Comparison of ENCODE assay signal across 9 mouse cellular contexts in genomic region chr5:30466315-30466714, GRCm38 (mm10). TPM values are rescaled to one million over a fixed set of nuclear protein-coding genes. Genes with fewer than 3 reads are reported as not detected.
DNase-seq lines count a peak whose midpoint lies in the region; ATAC-seq lines count a peak whose summit lies in the region.
"Had no signal": no experiment of that assay in that cellular context is flagged by ENCODE, and none has a peak within 500 bp of the region (broad histone marks: within the 10 kb centered on the region; RNA-seq: fewer than 3 reads in every experiment).

No protein-coding gene starts in this region.

- no peaks in the 10 kb centered on the region for H3K36me3 ChIP-seq in embryonic facial prominence, embryonic 10.5 days (replicated peaks)
- no peaks in the 10 kb centered on the region for H3K36me3 ChIP-seq in hindbrain, embryonic 11.5 days (ENCODE audit: control insufficient read depth, insufficient read depth, low read length)
- no peaks in the 10 kb centered on the region for H3K36me3 ChIP-seq in midbrain, embryonic 14.5 days (ENCODE audit: control insufficient read depth, insufficient read depth, low read length)

- peaks cover 33% of the 10 kb centered on the region for H3K4me1 ChIP-seq in embryonic facial prominence, embryonic 10.5 days
- H3K4me1 ChIP-seq in hindbrain, embryonic 11.5 days (replicated peaks; ENCODE audit: control insufficient read depth, insufficient read depth, low read length) = 0 out of 2 replicates have a peak, but pooled peaks cover 5% of the 10 kb centered on the region
- H3K4me1 ChIP-seq in midbrain, embryonic 14.5 days (ENCODE audit: control insufficient read depth, insufficient read depth, low read length) = peaks cover 22% of the 10 kb centered on the region; the same call in 1 of the 2 replicates

- DNase-seq in layer of hippocampus, adult 11-12 months (ENCODE audit: low spot score) = peak; percentile 22
- DNase-seq in layer of hippocampus, adult 9-10 months (ENCODE audit: low spot score) = no peak
- DNase-seq in embryonic facial prominence, embryonic 10.5 days (ENCODE audit: low spot score) = no peak
- peak; percentile 29 for DNase-seq in hindbrain, embryonic 11.5 days (ENCODE audit: low spot score)
- DNase-seq in midbrain, embryonic 14.5 days = peak; percentile 47
- DNase-seq in urinary bladder, postnatal 25 days (ENCODE audit: low spot score) = no peak
- no peak for DNase-seq in frontal cortex, adult 2 months (ENCODE audit: extremely low spot score in 1 of 2, low spot score in 1 of 2)
- DNase-seq in kidney, postnatal 14 days = no peak

- no peak overlapping the region for H3K27ac ChIP-seq in embryonic facial prominence, embryonic 10.5 days (replicated peaks)
- H3K27ac ChIP-seq in hindbrain, embryonic 11.5 days (ENCODE audit: low read depth, low read length) = no peak overlapping the region
- H3K27ac ChIP-seq in midbrain, embryonic 14.5 days (replicated peaks; ENCODE audit: low read depth, low read length) = no peak overlapping the region

- WGBS in embryonic facial prominence, embryonic 10.5 days = 36% methylated on average over 9 of the region's 9 CpGs
- whole genome bisulfite sequencing in hindbrain, embryonic 11.5 days = 35% methylated on average over 9 of the region's 9 CpGs
- WGBS in midbrain, embryonic 14.5 days = 25% methylated on average over 9 of the region's 9 CpGs

- no peaks in the 10 kb centered on the region for H3K9me3 ChIP-seq in embryonic facial prominence, embryonic 10.5 days
- H3K9me3 ChIP-seq in hindbrain, embryonic 11.5 days (ENCODE audit: control insufficient read depth, low read length) = no peaks in the 10 kb centered on the region
- H3K9me3 ChIP-seq in midbrain, embryonic 14.5 days (ENCODE audit: control insufficient read depth, low read length) = no peaks in the 10 kb centered on the region

- H3K4me2 ChIP-seq in hindbrain, embryonic 11.5 days (replicated peaks; ENCODE audit: low read depth, low read length) = peak overlapping the region; percentile 49
- peak overlapping the region; percentile 63 for H3K4me2 ChIP-seq in midbrain, embryonic 14.5 days (ENCODE audit: low read length)

- ATAC-seq in hindbrain, embryonic 11.5 days (ENCODE audit: low FRiP score) = 0 out of 2 replicates have a peak, but pooled peaks have one; percentile 25
- ATAC-seq in midbrain, embryonic 14.5 days (ENCODE audit: low FRiP score, low TSS enrichment) = no peak

- H3K4me3 ChIP-seq in embryonic facial prominence, embryonic 10.5 days = peak overlapping the region; percentile 48
- peak overlapping the region; percentile 23 for H3K4me3 ChIP-seq in hindbrain, embryonic 11.5 days (ENCODE audit: low read depth, low read length)
- peak overlapping the region; percentile 28 for H3K4me3 ChIP-seq in midbrain, embryonic 14.5 days (replicated peaks; ENCODE audit: low read depth, low read length)
- H3K4me3 ChIP-seq: erythroblast, embryonic 14.5 days had no signal

- peaks cover 68% of the 10 kb centered on the region for H3K27me3 ChIP-seq in embryonic facial prominence, embryonic 10.5 days (replicated peaks; ENCODE audit: low read depth, poor library complexity, severe bottlenecking)
- H3K27me3 ChIP-seq in hindbrain, embryonic 11.5 days (ENCODE audit: control insufficient read depth, insufficient read depth, low read length) = no peaks in the 10 kb centered on the region
- no peaks in the 10 kb centered on the region; the same call in 1 of the 2 replicates for H3K27me3 ChIP-seq in midbrain, embryonic 14.5 days (ENCODE audit: control insufficient read depth, insufficient read depth, low read length)

- peak overlapping the region; percentile 37; the same call in 1 of the 2 replicates for H3K9ac ChIP-seq in hindbrain, embryonic 11.5 days (ENCODE audit: low read depth, low read length)
- peak overlapping the region; percentile 45; the same call in 1 of the 2 replicates for H3K9ac ChIP-seq in midbrain, embryonic 14.5 days (replicated peaks; ENCODE audit: low read length)

RNA-seq across cellular contexts. Expression of gene 1700001C02Rik, which starts 0.5 kb away (rescaled TPM):
- not detected in 2 replicates for polyA plus RNA-seq in embryonic facial prominence, embryonic 10.5 days (2016; fragmentation: Nextera tagmentation; extraction: Ambion mirVana)
- polyA plus RNA-seq in hindbrain, embryonic 11.5 days (2014; fragmentation: Nextera tagmentation; extraction: Ambion mirVana) = 0.28 and 1.1 TPM in 2 replicates
- polyA plus RNA-seq in midbrain, embryonic 14.5 days (2014; fragmentation: Nextera tagmentation; extraction: Ambion mirVana) = 0.41 and 1.2 TPM in 2 replicates
- not detected in 2 replicates for polyA plus RNA-seq in frontal cortex, adult 2 months (2012; rRNA removed)
- polyA plus RNA-seq: erythroblast, embryonic 14.5 days had no signal

RNA-seq across cellular contexts. Expression of gene Otof, which starts 4.6 kb away (rescaled TPM):
- 0.05 TPM in 1 of 2 replicates, not detected in the other for polyA plus RNA-seq in embryonic facial prominence, embryonic 10.5 days (2016; fragmentation: Nextera tagmentation; extraction: Ambion mirVana)
- 0.12 and 0.17 TPM in 2 replicates for polyA plus RNA-seq in hindbrain, embryonic 11.5 days (2014; fragmentation: Nextera tagmentation; extraction: Ambion mirVana)
- polyA plus RNA-seq in midbrain, embryonic 14.5 days (2014; fragmentation: Nextera tagmentation; extraction: Ambion mirVana) = 2.7 and 3.3 TPM in 2 replicates
- 12.0 and 12.6 TPM in 2 replicates for polyA plus RNA-seq in frontal cortex, adult 2 months (2012; rRNA removed)
- polyA plus RNA-seq: erythroblast, embryonic 14.5 days had no signal

Comparison
In these comparisons a context has a peak if more than half of its experiments do, and no peak if none do; other contexts are left out.
1. DNase-seq: peak in layer of hippocampus, adult 11-12 months (single experiment), hindbrain, embryonic 11.5 days (single experiment) and midbrain, embryonic 14.5 days (single experiment); none in layer of hippocampus, adult 9-10 months (single experiment), embryonic facial prominence, embryonic 10.5 days (single experiment), urinary bladder, postnatal 25 days (single experiment), frontal cortex, adult 2 months (0 of 2) and kidney, postnatal 14 days (single experiment).
2. Peak in every context shown above with its lines, with median percentiles within 50 percentile points of each other: H3K4me3 ChIP-seq.